Mouse (Mus musculus): Measurements from ENCODE around the gene Fam71b. TPM values are rescaled to one million over a fixed set of nuclear protein-coding genes. Genes with fewer than 3 reads are reported as not detected.

Fam71b gene
- not detected for total RNA-seq (2021)
- long read RNA-seq, experiment 1, result 0 reads
- long read RNA-seq, experiment 2, result 0 reads

DNA sequence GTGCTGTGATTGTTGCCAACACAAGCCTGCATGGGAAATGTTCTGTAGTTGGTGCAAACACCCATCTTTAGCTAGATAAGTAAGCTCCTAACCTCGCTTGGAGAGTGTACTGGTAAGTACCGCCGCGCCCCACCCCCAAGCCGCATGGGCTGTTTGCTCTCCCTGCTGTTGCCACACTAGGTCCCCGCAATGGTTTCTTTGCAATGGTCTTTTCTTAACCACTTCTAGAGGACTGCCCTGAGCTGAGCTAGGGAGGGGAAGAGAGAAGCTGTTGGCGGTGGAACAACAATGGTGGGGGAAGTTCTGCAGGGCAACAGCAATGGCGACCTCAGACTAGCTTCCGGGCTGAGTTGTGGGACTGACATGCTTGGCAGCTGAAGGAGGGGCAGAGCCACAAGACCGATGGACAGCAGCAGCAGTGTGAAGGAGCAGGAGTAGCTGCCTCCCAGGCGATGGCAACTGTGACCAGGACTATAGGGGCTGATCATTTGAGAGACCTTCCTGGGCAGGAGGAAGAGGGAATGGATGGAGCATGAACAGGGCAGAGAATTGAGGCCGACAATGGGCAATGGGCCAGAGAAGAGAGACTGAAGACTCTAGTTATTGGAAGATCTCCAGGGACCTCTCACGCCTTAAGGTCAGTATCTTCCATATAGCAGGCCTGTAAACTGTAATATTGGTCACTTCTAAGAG is at the start of gene Fam71b:
Fam71b (plus strand) TSS at position 393 of the 693 bp plus-strand sequence.
- no peak for DNase-seq (ENCODE audit: low spot score in 2 of 2)

DNA sequence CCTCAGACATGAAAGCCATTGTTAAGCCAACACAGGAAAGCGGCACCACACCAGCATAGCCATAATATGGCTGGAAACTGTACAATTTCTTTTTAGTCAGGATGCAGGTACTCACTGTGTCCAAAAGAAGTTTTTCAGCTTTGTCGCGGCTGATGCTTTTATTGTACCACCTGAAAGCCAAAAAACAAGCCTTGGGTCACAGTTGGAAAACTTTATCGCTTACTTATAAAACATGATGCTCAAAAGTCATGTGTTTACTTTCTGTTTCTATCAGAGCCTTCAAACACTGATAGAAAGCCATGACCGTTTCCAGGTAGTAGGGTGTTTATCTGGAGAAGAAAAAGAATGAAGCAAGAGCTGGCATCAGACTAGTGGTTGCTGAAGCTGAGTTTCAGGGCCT is 48.6 kb upstream of the Fam71b start:
- DNase-seq (ENCODE audit: low spot score in 2 of 2), result no peak

DNA sequence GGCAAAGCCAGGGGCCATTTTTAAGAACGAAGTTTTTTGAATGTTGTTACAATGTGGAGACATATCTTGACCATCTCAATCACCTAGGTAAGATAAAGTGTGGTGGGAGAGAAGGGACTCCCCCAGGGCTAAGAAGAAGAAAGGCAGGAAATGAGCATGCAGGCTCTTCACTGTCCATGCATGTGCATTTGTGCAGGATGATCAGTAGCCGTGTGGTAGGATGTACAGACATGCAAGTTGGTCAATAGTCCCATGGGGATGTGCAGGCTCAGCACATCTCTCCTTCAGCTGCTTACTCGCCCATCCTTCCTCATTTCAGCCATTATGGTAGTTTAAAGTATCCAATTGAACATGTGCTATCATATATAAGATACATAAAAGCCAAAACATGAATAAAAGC is 47.9 kb upstream of the Fam71b start:
- DNase-seq (ENCODE audit: low spot score in 2 of 2), result no peak

DNA sequence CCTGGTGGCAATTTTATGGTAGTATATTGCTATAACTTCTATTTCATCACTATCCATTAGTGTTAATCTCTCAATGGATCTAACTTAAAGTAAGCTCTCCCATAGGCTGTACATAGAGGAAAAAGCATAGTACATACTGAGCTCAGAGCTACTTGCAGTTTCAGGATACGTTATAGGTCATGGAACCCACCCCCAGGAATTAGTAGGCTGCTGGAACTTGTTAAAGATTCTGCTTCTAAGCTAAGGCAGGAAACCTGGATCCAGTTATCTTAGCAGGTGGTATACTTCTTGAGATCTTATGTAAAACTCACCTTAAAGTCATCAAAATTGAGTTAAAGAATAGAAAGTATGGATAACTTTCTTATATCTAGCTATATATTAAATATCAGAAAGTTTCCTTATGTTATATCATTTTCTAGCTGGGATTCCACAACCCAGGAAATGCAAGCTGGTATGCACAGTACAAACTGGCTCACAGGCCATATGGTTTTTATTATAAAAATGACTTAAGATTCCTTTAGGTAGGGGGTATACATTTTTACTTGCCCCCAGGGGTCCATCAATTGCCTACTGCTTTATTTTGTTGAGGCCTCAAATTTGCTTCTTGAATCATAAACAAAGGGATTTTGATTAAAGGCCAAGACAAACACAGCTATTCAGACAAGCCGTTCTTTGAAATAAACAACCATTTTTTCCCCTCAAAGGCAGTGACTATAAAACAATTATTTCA is 46.5 kb upstream of the Fam71b start:
- DNase-seq (ENCODE audit: low spot score in 2 of 2), result no peak

DNA sequence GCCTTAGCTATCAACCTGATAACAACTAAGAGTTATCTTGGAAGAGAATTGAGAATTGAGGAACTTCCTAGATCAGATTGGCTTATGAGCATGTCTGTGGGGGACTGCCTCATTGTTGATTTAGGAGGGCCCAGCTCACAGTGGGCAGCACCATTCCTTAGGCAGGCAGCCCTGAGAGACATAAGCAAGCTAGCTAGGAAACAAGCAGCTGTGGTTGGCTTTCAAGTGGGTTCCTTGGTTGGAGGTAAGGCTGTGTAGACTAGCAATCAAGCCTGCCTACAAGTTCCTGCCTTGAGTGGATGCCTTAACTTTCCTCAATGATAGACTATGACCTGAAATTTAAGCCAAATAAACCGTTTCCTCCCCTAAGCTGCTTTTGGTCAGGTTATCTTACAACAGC is 38.0 kb upstream of the Fam71b start:
- no peak for DNase-seq (ENCODE audit: low spot score in 2 of 2)

DNA sequence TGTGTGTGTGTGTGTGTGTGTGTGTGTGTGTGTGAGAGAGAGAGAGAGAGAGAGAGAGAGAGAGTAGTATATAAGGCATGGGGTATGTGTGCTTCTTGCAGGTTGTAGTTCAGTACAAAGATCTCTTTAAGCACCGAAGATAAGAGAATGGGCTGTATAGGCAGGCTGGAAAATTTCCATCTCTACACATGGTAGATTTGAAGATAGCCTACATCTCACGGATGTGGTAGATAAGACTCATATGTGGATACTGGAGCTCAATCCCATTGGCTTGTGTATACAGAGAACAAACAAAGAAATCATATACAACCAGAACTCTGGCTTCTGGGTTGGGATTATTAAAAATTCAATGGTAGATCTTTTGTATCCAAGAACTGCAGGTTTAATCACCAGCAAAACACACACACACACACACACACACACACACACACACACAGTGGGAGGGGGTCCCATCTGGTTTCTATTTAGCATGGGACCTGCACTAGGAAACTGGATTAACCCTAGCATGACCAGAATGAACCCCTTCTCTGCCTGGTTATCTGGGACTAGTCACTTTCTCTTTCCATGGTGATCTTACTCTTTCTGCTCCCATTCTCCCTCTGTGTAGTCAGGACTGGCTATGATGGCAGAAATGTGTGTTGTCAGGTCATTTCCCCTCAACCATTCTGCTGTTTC is 35.2 kb upstream of the Fam71b start:
- no peak for DNase-seq (ENCODE audit: low spot score in 2 of 2)

DNA sequence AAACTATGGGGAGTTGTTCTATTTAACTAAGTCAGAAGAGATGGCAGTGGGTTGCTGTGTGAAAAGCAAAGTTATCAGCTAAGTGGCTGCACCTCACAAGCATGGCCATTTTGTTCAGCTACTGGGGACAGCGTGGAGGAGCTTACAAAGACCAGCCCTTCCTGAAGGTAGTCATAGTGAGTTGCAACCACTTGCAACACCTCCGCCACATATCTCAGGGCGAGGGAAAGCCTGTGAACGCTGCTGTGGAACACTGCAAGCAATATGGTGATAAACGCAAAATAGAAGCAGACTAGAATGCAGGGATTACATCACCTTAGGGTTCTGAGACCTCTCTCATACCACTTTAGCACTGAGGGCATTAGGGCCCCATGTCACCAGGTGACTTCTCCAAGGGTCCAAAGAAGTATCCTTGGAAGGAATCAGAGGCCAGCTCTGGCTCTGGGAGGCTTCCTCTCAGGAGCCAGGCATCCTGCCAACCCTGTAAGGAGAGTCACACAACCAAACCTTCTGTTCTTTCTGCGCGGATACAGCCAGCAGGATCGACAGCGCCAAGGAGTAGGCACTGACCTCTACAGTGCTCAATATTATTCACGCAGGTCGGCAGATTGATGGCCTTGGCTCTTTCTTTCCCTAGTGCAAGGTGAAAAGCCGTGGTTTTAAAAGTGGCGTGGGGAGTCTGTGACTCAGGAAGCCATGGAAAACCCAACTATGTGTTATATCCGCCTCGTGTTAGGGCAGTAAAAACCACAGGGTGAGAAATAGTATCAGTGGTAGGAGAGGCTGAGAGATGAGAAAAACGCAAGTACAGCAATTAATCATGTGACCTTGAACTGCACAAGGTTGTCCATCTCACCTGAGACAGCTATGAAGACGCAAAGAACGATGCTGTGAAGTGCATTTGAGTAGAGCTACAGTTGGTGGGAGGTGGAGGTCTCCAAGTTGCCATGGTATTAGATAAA is 34.0 kb upstream of the Fam71b start:
- no peak for DNase-seq (ENCODE audit: low spot score in 2 of 2)

DNA sequence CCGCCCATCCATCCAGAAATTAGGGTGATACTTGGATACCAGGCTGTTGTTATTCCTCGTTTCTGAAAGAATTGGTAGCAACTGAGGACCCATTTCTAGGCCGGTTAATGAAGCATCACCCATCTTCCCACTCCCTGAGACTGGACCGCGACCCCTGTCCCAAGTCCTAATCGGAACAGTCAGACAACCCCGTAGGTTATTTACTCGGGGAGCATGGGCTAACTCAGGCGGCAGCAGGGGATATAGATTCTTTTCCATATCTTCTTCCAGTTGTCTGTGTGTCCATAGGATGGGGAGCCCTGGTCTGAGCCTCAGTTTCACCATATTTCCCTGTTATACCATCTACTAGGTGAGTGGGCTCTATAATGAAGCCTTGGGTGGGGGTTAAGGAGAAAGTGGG is 32.5 kb upstream of the Fam71b start:
- no peak for DNase-seq (ENCODE audit: low spot score in 2 of 2)

DNA sequence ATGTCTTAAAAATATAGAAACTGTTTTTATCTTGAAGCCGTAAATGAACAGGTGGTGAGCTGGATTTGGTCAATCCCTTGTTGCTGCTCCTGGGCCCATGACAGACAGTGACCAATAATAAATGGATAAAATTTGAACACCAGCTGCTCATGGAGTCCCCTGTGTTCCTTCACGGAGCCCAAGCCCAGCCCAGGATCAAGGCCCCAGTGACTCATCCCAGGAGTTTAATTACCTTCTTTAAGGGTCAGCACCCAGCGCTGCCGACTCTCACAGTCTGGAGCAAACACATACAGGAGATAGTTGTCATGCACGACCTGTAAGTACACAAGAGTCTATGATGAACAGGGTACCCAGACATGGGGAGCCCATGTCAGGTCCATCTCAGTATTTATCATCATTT is 30.6 kb upstream of the Fam71b start:
- DNase-seq (ENCODE audit: low spot score in 2 of 2), result no peak

DNA sequence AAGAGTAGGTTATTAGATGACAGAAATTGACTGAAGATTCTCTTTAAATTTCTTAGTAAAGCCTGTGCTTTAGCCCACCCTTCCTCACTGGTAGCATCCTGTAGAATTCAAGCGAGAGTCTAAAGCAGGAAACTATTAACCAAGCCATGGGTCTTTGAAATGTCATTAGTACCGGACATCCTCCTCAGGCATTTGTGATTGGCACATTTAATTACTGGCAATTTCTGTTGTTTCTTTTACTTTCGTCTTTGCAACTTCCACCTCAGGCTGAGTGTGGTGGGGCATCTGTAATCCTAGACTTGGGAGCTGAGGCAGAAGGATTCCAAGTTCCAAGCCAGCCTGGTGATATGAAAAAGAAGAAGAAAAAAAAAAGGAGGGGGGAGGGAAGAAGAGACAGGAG is 30.0 kb upstream of the Fam71b start:
- no peak for DNase-seq (ENCODE audit: low spot score in 2 of 2)

DNA sequence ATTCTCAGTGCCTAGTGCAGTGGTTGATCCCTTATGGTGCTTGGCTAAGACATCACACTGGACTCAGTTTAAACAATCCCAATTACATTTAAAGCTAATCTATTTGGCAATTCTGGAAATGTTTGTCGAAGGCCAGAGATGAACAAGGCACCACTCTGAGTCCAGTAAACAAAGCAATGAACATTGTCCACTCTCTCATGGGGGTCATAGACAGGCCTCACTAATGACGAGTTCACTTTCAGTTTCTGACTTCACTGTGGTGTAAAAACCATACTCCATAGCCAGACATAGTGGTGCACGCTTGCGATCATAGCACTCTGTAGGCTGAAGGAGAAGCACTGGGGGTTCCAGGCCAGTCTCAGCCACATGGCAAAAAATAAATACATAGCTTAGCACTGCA is 25.9 kb upstream of the Fam71b start:
- DNase-seq (ENCODE audit: low spot score in 2 of 2), result no peak

DNA sequence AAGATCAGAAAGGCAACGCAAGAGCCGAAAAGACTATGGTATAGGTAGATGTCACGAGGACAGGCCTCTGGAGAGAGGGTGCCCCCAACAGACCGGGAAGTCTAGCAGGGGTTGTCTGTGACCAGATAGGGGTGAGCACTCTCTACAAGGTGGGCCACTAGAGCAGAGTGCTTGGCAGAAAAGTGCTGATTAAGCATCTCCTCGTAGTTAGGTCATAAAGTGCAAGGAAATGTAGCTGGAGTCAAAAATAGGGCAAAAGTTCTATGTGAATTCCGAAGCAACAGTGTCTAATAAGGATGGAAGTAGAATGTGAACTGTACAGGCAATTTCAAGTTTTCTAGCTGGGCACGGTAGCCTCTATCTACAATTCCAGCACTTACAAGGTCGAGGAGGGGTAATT is 25.1 kb upstream of the Fam71b start:
- DNase-seq (ENCODE audit: low spot score in 2 of 2), result no peak

DNA sequence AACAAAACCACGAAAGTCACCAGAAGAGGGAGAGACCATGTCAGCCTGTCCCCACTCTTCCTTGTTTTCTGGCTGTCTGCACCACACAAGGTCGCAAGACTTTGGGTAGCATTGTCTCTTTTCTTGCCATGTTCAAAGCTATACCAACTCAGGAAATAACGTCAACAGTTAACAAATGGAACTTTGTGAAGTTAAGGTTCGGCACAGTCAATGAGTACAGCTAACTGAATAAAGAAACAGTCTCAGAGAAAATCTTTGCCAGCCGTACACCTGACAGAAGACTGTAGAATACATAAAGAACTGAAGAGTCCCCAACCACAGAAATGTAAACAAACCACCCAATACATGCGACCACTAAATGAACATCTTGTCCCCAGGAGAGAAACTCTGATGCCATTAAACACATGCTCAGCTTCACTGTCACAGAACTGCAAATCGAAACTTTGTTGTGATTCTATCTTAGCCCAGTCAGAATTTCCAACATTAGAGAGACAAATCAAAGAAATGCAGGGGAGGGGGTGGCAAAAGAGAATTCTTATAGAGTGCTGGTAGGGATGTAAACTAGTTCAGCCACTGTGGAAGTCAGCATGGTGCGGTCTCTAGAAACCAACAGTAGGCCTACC is 23.9 kb upstream of the Fam71b start:
- DNase-seq (ENCODE audit: low spot score in 2 of 2), result no peak

DNA sequence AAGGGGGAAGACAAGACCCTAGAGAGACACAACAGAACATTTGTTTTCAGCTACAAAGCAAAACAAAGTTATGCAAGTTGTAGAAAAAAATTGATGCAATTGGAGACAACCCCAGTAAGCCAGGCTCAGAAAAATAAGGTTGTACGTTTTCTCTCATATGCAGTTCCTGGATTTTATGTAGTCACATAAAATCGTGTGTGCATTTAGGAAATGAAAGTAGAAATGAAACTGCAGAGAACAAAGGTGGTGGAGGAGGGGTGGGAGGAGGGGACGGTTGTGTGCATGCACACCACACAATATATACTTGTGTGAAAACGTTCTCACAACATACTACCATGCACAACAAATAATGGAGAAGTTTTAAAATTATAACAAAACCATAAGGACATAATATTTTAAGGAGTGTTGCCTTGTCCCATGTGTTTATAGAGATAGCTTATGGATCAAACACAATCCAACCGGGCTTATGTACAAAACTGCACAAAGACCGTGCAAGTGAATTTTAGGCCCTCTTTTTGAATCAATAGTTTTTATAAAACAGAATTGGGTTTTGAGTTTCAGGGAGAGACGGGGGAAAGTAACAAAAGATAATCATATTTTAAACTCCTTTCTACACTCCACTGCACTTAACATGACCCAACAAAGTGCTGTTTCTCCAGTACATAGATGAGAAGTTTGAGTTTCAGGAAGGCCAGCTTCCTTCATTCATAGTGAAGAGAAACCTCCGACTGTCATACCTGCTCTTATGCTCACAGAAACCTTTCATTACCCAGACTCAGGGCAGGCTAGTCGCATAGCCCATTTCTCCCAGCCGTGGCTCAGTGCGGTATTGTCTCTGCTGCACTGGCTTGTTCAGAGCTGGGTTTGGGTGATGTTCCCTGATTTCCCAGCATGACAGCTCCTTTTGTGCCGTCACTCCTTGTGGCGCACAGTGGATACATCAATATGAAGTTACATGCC is 23.0 kb upstream of the Fam71b start:
- DNase-seq (ENCODE audit: low spot score in 2 of 2), result no peak

DNA sequence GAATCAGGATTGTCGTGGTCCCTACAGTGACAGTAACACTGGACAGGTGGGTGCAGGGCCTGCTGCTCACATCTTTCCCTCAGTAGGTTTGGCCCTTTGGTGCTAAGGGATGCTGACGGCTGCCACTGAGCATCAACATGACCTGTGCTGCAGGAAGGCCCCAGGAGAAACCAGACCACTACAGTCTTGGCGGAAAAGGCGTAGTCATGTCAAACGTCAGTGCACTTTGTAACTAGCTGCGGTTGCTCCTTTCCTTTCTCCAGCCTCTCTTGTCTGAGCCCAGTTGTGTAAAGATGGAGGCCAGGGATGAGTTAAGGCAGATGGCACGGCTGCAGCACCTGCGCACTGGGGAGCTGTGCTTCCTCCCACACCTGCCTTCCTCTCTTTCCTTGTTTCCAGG is 21.3 kb upstream of the Fam71b start:
- DNase-seq (ENCODE audit: low spot score in 2 of 2), result no peak

DNA sequence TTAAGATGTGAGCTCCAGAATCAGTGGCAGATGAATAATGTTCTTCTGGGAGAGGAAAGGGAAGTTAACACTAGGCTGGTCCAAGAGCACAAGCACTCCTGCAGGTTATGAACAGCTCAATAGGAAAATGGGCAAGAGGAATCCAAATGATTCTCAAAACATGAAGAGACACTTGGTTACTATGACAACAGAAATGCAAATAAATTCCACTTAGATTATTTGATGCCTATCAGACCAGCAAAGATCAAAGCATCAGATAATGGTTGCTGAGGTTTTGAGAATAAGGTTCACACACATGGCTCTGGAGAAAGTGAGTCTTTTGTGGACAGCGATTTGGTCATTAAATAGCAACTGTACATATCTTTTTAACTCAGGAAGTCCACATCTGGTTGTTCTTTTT is 19.0 kb upstream of the Fam71b start:
- no peak for DNase-seq (ENCODE audit: low spot score in 2 of 2)

DNA sequence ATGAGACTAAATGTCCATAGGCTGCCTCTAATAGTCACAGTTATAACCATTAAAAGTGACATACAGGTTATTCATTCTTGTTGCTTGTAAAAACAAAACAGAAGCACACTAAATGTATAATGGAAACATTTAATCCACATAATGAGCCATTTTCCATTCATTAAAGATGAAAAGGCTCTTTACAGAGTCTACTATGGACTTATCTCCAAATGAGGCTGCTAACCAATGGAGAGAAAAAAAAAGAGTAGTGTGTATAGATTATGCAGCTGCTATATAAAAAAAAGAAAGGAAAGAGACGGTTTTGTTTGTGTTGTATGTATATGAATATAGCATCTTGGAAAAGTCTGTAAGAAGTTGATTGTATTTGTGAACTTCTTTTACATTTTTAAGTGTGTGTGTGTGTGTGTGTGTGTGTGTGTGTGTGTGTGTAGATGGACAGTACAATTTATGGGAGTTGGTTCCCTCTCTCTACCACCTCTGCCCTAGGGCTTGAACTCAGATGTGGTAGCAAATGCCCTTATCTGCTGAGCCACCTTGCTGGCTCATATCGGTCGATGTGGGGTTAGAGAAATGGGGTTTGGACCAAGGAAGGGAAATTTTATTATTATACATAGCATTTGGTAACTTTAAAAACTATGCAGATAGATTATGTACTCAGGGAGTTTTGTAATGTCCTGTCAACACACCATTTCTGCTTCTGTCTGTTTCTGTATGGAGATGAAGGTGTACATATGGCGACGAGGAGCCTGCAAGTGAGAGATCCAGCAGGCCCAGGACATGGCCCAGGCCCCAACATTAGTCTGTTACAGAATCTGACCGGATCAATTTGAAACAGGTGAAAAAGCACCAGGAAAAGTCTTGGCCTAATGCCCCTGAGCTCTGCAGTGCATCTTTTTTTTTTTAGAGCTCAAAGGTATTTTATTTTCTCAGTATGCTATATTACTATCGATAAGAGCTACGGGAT is 18.3 kb upstream of the Fam71b start:
- no peak for DNase-seq (ENCODE audit: low spot score in 2 of 2)

DNA sequence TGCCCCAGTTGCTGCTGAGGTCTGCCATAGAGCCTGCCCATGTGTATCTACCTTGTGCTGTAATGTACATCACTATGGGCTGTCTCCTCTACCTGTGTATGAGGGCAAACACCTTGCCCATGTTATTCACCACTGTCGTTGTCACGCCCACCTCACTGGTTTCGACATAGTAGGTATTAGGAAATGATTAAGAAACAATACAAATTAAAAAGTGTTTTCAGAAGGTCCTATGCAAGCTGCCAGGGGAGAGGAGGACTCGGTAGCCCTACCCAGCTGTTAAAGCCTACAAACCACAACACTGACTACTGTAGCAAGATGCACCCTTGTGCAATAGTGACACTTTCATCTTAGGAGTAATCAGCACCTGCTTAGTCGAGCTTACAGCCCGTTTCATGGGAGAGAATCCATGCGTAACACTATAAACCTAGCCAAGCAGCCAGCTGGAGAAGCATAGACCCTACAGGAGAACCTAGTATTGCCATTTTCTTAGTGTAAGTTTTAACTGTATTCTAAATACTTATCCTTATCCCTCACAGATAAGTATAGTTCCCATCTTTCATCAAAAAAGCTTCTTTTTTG is 16.2 kb upstream of the Fam71b start:
- DNase-seq (ENCODE audit: low spot score in 2 of 2), result no peak
